Mouse (Mus musculus): ENCODE results near the gene Prickle2.

Prickle2 gene

GRCm38 (mm10) chr6:92665530-92665989, 40.4 kb downstream of the Prickle2 start:
- DNase-seq: peak; percentile 88

GRCm38 (mm10) chr6:92663885-92664284, 42.1 kb downstream of the Prickle2 start:
- DNase-seq: no peak

GRCm38 (mm10) chr6:92663433-92663832, 42.5 kb downstream of the Prickle2 start:
- no peak for DNase-seq

- DNase-seq: no peak
Measured at GRCm38 (mm10) chr6:92649063-92649462, 56.9 kb downstream of the Prickle2 start.

GRCm38 (mm10) chr6:92648571-92648970, 57.4 kb downstream of the Prickle2 start:
- DNase-seq: no peak

GRCm38 (mm10) chr6:92642929-92643328, 63.0 kb downstream of the Prickle2 start:
- DNase-seq: no peak

GRCm38 (mm10) chr6:92641956-92642355, 64.0 kb downstream of the Prickle2 start:
- no peak for DNase-seq

- no peak for DNase-seq
Measured at GRCm38 (mm10) chr6:92640896-92641295, 65.1 kb downstream of the Prickle2 start.

- no peak for DNase-seq
Measured at GRCm38 (mm10) chr6:92636431-92636830, 69.5 kb downstream of the Prickle2 start.

GRCm38 (mm10) chr6:92634876-92635468, 71.0 kb downstream of the Prickle2 start:
- no peak for DNase-seq

- no peak for DNase-seq
Measured at GRCm38 (mm10) chr6:92630991-92631390, 75.0 kb downstream of the Prickle2 start.

- DNase-seq: no peak
Measured at GRCm38 (mm10) chr6:92627711-92628110, 78.2 kb downstream of the Prickle2 start.

GRCm38 (mm10) chr6:92627048-92627617, 78.8 kb downstream of the Prickle2 start:
- DNase-seq: no peak

- DNase-seq: no peak
Measured at GRCm38 (mm10) chr6:92625923-92626322, 80.0 kb downstream of the Prickle2 start.

GRCm38 (mm10) chr6:92624306-92624705, 81.6 kb downstream of the Prickle2 start:
- DNase-seq: no peak

- DNase-seq: no peak
Measured at GRCm38 (mm10) chr6:92617183-92617582, 88.8 kb downstream of the Prickle2 start.

- DNase-seq: peak; percentile 28
Measured at GRCm38 (mm10) chr6:92614771-92615170, 91.2 kb downstream of the Prickle2 start.

- DNase-seq: peak; percentile 58
Measured at GRCm38 (mm10) chr6:92612151-92612769, 93.7 kb downstream of the Prickle2 start.

- DNase-seq: no peak
Measured at GRCm38 (mm10) chr6:92609682-92610235, 96.2 kb downstream of the Prickle2 start.

GRCm38 (mm10) chr6:92609078-92609477, 96.9 kb downstream of the Prickle2 start:
- no peak for DNase-seq

- no peak for DNase-seq
Measured at GRCm38 (mm10) chr6:92605156-92605555, 100.8 kb downstream of the Prickle2 start.

- DNase-seq: no peak
Measured at GRCm38 (mm10) chr6:92596340-92596739, 109.6 kb downstream of the Prickle2 start.

GRCm38 (mm10) chr6:92589381-92590065, 116.4 kb downstream of the Prickle2 start:
- no peak for DNase-seq
